Mouse (Mus musculus) MEL (cell line): ENCODE results near the gene Rbfox3.

Source experiments
- CTCF ChIP-seq, 3 experiments: IDR thresholded peaks in 2 of 3; conservative IDR thresholded peaks in 1 of 3; 2 replicates each; pipeline ENCODE4 v1.5.1; 2011 to 2012; ENCODE audit warnings: low read length in 3 of 3, low read depth in 2 of 3, mild to moderate bottlenecking in 2 of 3, improper control_type of control experiment in 1 of 3, inconsistent platforms in 1 of 3, mixed read lengths in 1 of 3, moderate library complexity in 1 of 3; ENCODE audit not compliant: control insufficient read depth in 1 of 3, insufficient read depth in 1 of 3, poor library complexity in 1 of 3, severe bottlenecking in 1 of 3
- JUND ChIP-seq: IDR thresholded peaks from 2 replicates; pipeline ENCODE4 v1.6.1; 2011; ENCODE audit warnings: low read depth, mild to moderate bottlenecking, improper control_type of control experiment, low read length
- KAT2A ChIP-seq: conservative IDR thresholded peaks from 2 replicates; pipeline ENCODE4 v1.6.1; 2012; ENCODE audit warnings: low read depth, low read length, improper control_type of control experiment, inconsistent platforms
- MAZ ChIP-seq: IDR thresholded peaks from 2 replicates; pipeline ENCODE4 v1.6.1; 2012; ENCODE audit warnings: low read depth, mild to moderate bottlenecking, inconsistent platforms, low read length, improper control_type of control experiment
- USF2 ChIP-seq, 2 experiments: IDR thresholded peaks; 2 replicates each; pipeline ENCODE4 v1.6.1; 2011 to 2012; ENCODE audit warnings: improper control_type of control experiment in 2 of 2, low read length in 2 of 2, borderline replicate concordance in 1 of 2, inconsistent platforms in 1 of 2, low read depth in 1 of 2, mild to moderate bottlenecking in 1 of 2; ENCODE audit not compliant: insufficient read depth in 1 of 2

GRCm38 (mm10) chr11:118934925-118935324 is 23.5 kb upstream of the Rbfox3 start:
- no peak for TF ChIP-seq MAZ
- no peak for TF ChIP-seq USF2 (IDR thresholded peaks at IDR 0.05; ENCODE audit: borderline replicate concordance in 1 of 2, insufficient read depth in 1 of 2, low read depth in 1 of 2, low read length in 2 of 2)
- no peak for TF ChIP-seq JUND
- no peak for TF ChIP-seq CTCF (IDR thresholded peaks at IDR 0.05 in 2 of 3, conservative IDR thresholded peaks at IDR 0.05 in 1 of 3; ENCODE audit: control insufficient read depth in 1 of 3, insufficient read depth in 1 of 3, low read depth in 2 of 3, low read length in 3 of 3, poor library complexity in 1 of 3, severe bottlenecking in 1 of 3)
- no peak for TF ChIP-seq KAT2A
